ENCODE assay signal across 2 mouse cellular contexts in genomic region chr19:6380411-6381166, GRCm38 (mm10).
TF ChIP-seq lines count a peak whose summit lies in the region.

No protein-coding gene starts in this region.

TF ChIP-seq in ES-E14, 5 proteins besides CTCF, POLR2A, EP300 and RAD21:
- TF ChIP-seq HCFC1 (IDR thresholded peaks at IDR 0.05; ENCODE audit: borderline replicate concordance, insufficient read depth, low read length) (no peak), ZNF384 (IDR thresholded peaks at IDR 0.05; ENCODE audit: low read depth, low read length) (0 out of 2 replicates have a peak, but pooled peaks have one; percentile 25)

TF ChIP-seq in myocyte, 11 proteins besides CTCF, POLR2A, EP300 and RAD21:
- TF ChIP-seq POLR2AphosphoS2 (IDR thresholded peaks at IDR 0.05; ENCODE audit: insufficient read length, low read depth) (peak; percentile 68), E2F4 (IDR thresholded peaks at IDR 0.05; ENCODE audit: insufficient read depth) (no peak), USF1 (IDR thresholded peaks at IDR 0.05; ENCODE audit: low read depth) (no peak), MYOG (IDR thresholded peaks at IDR 0.05; ENCODE audit: control insufficient read depth in 1 of 3, insufficient read depth in 1 of 3, insufficient read length in 2 of 3, low read depth in 2 of 3) (no peak), MAX (IDR thresholded peaks at IDR 0.05; ENCODE audit: low read depth) (no peak)
